Mouse (Mus musculus) lung, postnatal 0 days (tissue): ENCODE data around the gene Prss48. TPM values are rescaled to one million over a fixed set of nuclear protein-coding genes. Genes with fewer than 3 reads are reported as not detected.
"Not testable (repeated sequence)": the region's sequence is repeated elsewhere in the genome, so short reads cannot be mapped to it uniquely, and the experiment has no call there.

ENCODE experiments used
- ATAC-seq: fragments of 200-750 bp; cut with Nextera tagmentation; 2 replicates; pipeline ENCODE4 v1.8.0; 2017; ENCODE audit warnings: moderate library complexity
- DNase-seq: peaks from one replicate; pipeline ENCODE4 v3.0.0-alpha.2; 2016; ENCODE audit warnings: low spot score
- H3K27ac ChIP-seq: fragments of 300-500 bp; sonication (generic); 2 replicates; pipeline ENCODE4 v1.5.1; 2014; ENCODE audit warnings: antibody characterized with exemption, mild to moderate bottlenecking, low read length, mixed read lengths
- H3K27me3 ChIP-seq: fragments of 300-500 bp; sonication (generic); replicated peaks from 2 replicates; pipeline ENCODE4 v1.6.1; 2014; ENCODE audit warnings: low read length, mixed read lengths; ENCODE audit not compliant: insufficient read depth
- H3K36me3 ChIP-seq: fragments of 300-500 bp; sonication (generic); 2 replicates; pipeline ENCODE4 v1.6.1; 2014; ENCODE audit warnings: low read length, mixed read lengths; ENCODE audit not compliant: insufficient read depth
- H3K4me1 ChIP-seq: fragments of 300-500 bp; sonication (generic); 2 replicates; pipeline ENCODE4 v1.6.1; 2014; ENCODE audit warnings: antibody characterized with exemption, low read depth, low read length, mixed read lengths; ENCODE audit not compliant: insufficient read depth
- H3K4me2 ChIP-seq: fragments of 300-500 bp; sonication (generic); replicated peaks from 2 replicates; pipeline ENCODE4 v1.6.1; 2014; ENCODE audit warnings: low read depth, mild to moderate bottlenecking, low read length, moderate library complexity, mixed read lengths
- H3K4me3 ChIP-seq: fragments of 300-500 bp; sonication (generic); 2 replicates; pipeline ENCODE4 v1.5.1; 2014; ENCODE audit warnings: low read depth, low read length
- H3K9ac ChIP-seq: fragments of 300-500 bp; sonication (generic); replicated peaks from 2 replicates; pipeline ENCODE4 v1.6.1; 2014; ENCODE audit warnings: low read depth, mild to moderate bottlenecking
- H3K9me3 ChIP-seq: fragments of 300-500 bp; sonication (generic); 2 replicates; pipeline ENCODE4 v1.6.1; 2016; ENCODE audit warnings: low read length, mixed read lengths
- CTCF ChIP-seq: IDR thresholded peaks from 2 replicates; pipeline ENCODE4 v1.5.1; 2016; ENCODE audit warnings: antibody characterized with exemption, mild to moderate bottlenecking
- EP300 ChIP-seq: IDR thresholded peaks from 2 replicates; pipeline ENCODE4 v1.6.1; 2016; ENCODE audit warnings: antibody characterized with exemption, mild to moderate bottlenecking, control low read depth
- WGBS: fragments of 180-500 bp; shearing (Covaris S2); extraction: QIAGEN DNeasy Blood & Tissue Kit; methylation state at CpG from one replicate; pipeline ENCODE4 v1.1.7; 2014; 5-methylcytosine and 5-hydroxymethylcytosine counted together
- polyA plus RNA-seq: library from polyadenylated mRNA; unstranded; fragments of >200 nt; fragmentation: Nextera tagmentation; extraction: Ambion mirVana; gene quantifications from 2 replicates; pipeline ENCODE4 v1.2.1, GENCODE M21; 2015

Gene Prss48
- polyA plus RNA-seq, 1 experiment from 2014 or later = not detected

- no peak overlapping the region for H3K4me3 ChIP-seq
- 67% methylated on average over 6 of the region's 6 CpGs for WGBS
- H3K4me2 ChIP-seq = no peak overlapping the region
- H3K4me1 ChIP-seq = peaks cover 13% of the 10 kb centered on the region; the same call in 1 of the 2 replicates
- H3K27me3 ChIP-seq = no peaks in the 10 kb centered on the region
- DNase-seq (no peak), ATAC-seq (no peak)
- no peak overlapping the region for H3K27ac ChIP-seq
- H3K9ac ChIP-seq = no peak overlapping the region
- TF ChIP-seq CTCF = no peak
- no peak for TF ChIP-seq EP300
- H3K36me3 ChIP-seq = no peaks in the 10 kb centered on the region
- H3K9me3 ChIP-seq = no peaks in the 10 kb centered on the region
Measured at GRCm38 (mm10) chr3:85991140-85991801, 11.0 kb downstream of the Prss48 start.

- ATAC-seq (no peak), DNase-seq (no peak)
- H3K27me3 ChIP-seq = no peaks in the 10 kb centered on the region
- H3K9me3 ChIP-seq = no peaks in the 10 kb centered on the region
- no peak overlapping the region for H3K4me3 ChIP-seq
- no peak overlapping the region for H3K4me2 ChIP-seq
- WGBS = 88% methylated on average over 2 of the region's 2 CpGs
- TF ChIP-seq EP300 = no peak
- no peak for TF ChIP-seq CTCF
- H3K27ac ChIP-seq = no peak overlapping the region
- H3K36me3 ChIP-seq = no peaks in the 10 kb centered on the region
- peaks cover 4% of the 10 kb centered on the region; the same call in 1 of the 2 replicates for H3K4me1 ChIP-seq
- no peak overlapping the region for H3K9ac ChIP-seq
Measured at GRCm38 (mm10) chr3:85987225-85987624, 15.1 kb downstream of the Prss48 start.

GRCm38 (mm10) chr3:85984537-85984936, 17.8 kb downstream of the Prss48 start:
- 92% methylated on average over 6 of the region's 6 CpGs for WGBS
- no peak for ATAC-seq

GRCm38 (mm10) chr3:85981761-85982160, 20.5 kb downstream of the Prss48 start:
- H3K36me3 ChIP-seq, DNase-seq, H3K27me3 ChIP-seq, H3K9me3 ChIP-seq, H3K4me3 ChIP-seq, ATAC-seq, H3K4me1 ChIP-seq, H3K4me2 ChIP-seq, H3K27ac ChIP-seq, H3K9ac ChIP-seq: not testable (repeated sequence)
- 72% methylated on average over 2 of the region's 3 CpGs for WGBS

More at GRCm38 (mm10) chr3:85984537-85984936, 17.8 kb downstream of the Prss48 start:
- Histone ChIP-seq H3K27me3 (no peaks in the 10 kb centered on the region), H3K9ac (no peak overlapping the region), H3K9me3 (no peaks in the 10 kb centered on the region), H3K4me3 (no peak overlapping the region), H3K4me1 (no peaks in the 10 kb centered on the region), H3K4me2 (no peak overlapping the region), H3K27ac (no peak overlapping the region), H3K36me3 (no peaks in the 10 kb centered on the region)
- DNase-seq = no peak
- TF ChIP-seq CTCF = no peak
- no peak for TF ChIP-seq EP300

GRCm38 (mm10) chr3:85980036-85980435, 22.3 kb downstream of the Prss48 start:
- H3K27ac ChIP-seq = no peak overlapping the region
- H3K4me3 ChIP-seq = no peak overlapping the region
- TF ChIP-seq CTCF (no peak), EP300 (no peak)
- no peak overlapping the region for H3K9ac ChIP-seq
- H3K36me3 ChIP-seq = no peaks in the 10 kb centered on the region
- H3K4me1 ChIP-seq = no peaks in the 10 kb centered on the region
- no peaks in the 10 kb centered on the region for H3K9me3 ChIP-seq
- whole genome bisulfite sequencing = 77% methylated on average over 4 of the region's 4 CpGs
- no peak overlapping the region for H3K4me2 ChIP-seq
- H3K27me3 ChIP-seq = no peaks in the 10 kb centered on the region
- 0 out of 2 replicates have a peak, but pooled peaks have one; percentile 30 for ATAC-seq
- peak; percentile 41 for DNase-seq

- 80% methylated on average over 4 of the region's 4 CpGs for WGBS
- peaks cover 9% of the 10 kb centered on the region; the same call in 1 of the 2 replicates for H3K4me1 ChIP-seq
- H3K9me3 ChIP-seq = no peaks in the 10 kb centered on the region
- no peak overlapping the region for H3K4me2 ChIP-seq
- no peak for DNase-seq
- no peak overlapping the region for H3K9ac ChIP-seq
- no peaks in the 10 kb centered on the region for H3K36me3 ChIP-seq
- TF ChIP-seq CTCF = no peak
- TF ChIP-seq EP300 = no peak
- ATAC-seq = no peak
- H3K4me3 ChIP-seq = no peak overlapping the region
- H3K27ac ChIP-seq = no peak overlapping the region
- no peaks in the 10 kb centered on the region for H3K27me3 ChIP-seq
Measured at GRCm38 (mm10) chr3:85974451-85974850, 27.8 kb downstream of the Prss48 start.
